Mouse (Mus musculus) G1E-ER4 (cell line): ENCODE measurements around the gene Lrmda. TPM values are rescaled to one million over a fixed set of nuclear protein-coding genes. Genes with fewer than 3 reads are reported as not detected.

Experiments
- GATA1 ChIP-seq: IDR thresholded peaks from one replicate; pipeline ENCODE4 v1.8.0; 2012; ENCODE audit warnings: low read length, inconsistent platforms
- polyA plus RNA-seq: library from polyadenylated mRNA; stranded (reverse); fragments of >175 nt; gene quantifications from 2 replicates; pipeline ENCODE4 v1.2.3, GENCODE M21; 2012

Gene Lrmda
- polyA plus RNA-seq, 1 experiment = not detected

DNA sequence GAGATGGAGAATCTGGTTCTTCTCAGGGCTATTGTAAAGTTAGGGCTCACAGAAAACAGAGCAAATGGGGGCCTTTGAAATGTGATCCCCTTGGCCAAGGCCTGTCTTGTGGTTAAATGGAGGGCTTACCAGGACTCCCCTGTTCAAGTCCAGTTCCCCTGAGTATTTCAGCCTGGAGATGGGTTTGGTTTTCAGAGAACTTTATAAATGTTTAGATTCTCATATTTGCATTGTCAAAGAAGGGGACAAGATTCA lies 490.9 kb downstream of the Lrmda start:
- no peak for TF ChIP-seq GATA1

DNA sequence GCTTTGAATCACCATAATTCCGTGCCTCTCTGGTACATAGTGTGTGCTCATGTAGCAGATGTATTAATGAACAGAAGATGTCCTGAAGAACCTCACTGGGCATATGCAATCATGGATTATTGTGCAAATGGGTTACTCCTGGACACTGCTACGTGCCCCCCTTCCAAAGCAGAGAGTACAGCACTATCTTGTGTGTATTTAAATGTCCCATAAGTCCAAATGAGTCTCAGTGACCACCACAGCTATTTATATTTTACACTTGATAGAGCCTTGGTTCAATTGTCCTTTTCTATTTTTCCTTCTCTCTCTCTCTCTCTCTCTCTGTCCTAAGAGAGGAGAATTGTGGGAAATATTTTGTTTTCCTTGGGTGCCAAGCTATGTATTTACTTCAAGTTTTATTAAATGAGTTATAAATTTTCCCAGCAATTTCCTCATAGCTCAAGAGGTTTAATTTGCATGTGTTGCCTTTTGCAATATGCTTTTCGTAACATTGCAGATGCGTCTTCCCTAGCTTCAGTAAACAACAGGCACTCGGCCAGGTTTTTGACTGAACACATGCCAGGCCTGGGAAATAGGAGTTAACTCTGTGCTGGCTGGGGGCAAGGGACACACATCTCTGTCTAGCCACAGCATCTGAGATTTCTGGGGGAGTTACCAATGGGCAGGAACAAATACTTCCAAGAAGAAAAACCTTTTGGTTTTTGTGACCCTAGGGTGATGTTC lies 495.0 kb downstream of the Lrmda start:
- TF ChIP-seq GATA1 = no peak

DNA sequence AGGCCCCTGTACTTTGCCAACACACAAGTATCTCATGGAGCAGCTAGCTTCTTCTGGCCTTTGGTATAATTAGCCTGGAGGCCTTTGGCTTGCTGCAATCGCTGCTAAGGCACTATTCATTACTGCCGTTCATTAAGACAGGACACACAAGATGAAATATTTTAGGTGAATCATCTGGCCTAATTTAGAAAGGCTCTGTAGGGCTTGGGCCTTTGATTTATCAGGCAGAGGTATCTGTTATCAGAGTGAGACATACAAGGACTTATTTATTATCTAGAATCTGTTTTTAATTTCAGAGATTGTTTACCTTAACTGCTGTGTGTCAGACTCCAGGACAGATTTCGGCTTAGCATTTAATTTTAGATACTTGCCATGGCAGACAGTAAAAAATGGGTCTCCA lies 511.2 kb downstream of the Lrmda start:
- TF ChIP-seq GATA1 = no peak

DNA sequence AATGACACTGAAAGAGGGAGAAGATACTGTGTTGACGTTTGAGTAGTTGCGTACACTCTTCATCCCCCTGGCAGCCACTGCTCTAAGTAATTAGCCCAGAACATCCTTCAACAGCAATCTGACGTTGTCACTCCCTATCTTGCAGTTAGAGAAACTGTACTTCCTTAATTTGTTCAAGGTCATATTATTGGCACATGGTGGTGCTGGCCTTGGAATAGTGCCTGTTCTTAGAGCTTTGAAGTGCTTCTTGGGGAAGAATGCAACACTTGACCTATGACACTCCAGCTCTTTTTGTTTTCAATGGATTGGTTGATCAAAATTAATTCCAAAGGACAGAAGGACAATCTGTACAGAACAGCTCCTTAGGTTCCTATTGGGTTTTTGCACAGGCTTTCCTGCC lies 514.0 kb downstream of the Lrmda start:
- TF ChIP-seq GATA1 = no peak

DNA sequence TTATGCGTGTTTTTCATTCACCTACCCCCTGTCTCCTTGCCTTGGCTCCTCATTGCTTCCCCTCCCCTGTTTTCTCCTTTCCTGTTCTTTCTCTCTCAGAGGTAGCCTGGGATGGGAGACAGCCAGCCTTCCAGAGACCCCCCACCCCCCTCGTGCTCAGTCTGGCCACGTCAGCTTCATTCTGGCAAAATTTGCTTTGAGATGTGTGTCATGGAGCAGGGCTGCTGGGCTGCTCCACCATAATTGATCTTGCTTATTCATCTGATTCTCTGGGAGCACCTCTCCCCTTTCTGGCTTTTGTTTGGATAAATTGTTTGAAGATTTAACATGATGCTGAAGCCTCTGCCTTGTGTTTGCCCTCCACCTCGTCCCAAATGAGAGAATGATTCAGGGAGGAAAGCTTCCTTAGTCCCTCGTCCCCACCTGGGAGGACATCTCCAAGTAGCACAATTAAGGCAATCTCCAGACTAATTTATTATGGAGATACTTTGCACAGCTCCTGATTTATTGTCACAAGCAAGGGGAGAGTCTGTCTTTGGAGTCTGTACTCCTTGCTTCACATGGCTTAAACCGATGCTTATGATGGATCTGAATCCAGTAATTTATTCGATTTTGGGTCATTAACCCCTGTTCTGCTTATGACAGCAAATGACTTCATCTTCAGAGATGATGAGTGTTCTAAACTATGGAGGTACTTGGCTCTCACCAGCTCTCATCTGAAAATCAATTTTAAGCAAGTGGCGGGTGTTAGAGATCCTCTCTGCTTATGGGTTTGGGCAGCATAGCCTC lies 526.6 kb downstream of the Lrmda start:
- TF ChIP-seq GATA1 = no peak

DNA sequence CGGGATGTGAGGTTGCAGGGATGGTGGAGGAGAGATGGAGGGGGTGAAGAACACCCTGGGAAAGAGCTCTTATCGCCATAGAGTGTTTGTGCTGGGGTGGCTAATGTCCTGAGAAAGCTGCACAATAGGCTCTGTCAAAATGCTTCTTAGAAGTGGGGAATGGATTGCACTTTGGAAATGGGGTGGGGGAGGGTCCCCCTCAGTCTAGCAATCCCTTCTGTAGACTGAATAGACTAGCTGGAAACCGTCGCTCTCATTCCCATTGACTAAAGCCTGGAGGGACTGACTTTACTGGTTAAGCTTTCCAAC lies 527.1 kb downstream of the Lrmda start:
- no peak for TF ChIP-seq GATA1

DNA sequence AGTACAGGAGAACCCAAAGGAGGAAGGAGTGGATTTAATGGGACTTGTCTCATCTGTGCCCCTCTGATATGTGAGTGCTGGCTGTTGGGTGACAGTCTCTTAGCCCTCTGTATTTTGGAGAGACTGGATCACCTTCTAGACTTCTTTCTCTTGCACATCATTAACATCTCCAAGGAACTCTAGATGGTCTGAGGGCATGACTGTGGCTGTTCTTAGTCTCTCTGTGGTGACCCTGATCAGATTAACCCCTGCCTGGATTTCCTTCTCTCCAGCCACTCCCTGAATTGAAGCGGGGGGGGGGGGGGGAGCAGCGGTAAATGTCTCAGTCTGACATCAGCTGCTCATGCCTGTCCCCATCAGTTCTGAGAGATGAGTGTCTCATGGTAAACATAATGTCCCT lies 528.8 kb downstream of the Lrmda start:
- no peak for TF ChIP-seq GATA1

DNA sequence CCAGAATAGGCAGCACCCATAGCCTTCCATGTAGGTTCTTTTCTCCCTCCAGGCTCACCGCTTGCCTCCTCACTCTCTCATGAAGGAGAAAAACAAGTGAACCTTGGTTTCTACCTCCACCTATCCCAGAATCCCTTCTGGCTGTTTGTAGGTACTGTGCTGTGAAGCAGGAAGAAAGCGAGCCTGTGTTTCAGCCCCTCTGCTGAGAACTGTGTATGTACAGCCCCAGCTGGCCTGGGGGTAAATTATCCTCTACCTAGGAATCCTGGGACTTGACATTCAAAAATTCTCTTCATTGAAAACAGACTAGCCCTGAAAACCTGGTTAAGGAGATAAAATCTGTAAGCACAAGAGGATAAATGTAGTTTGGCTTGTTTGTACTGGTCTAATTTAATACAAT lies 529.7 kb downstream of the Lrmda start:
- no peak for TF ChIP-seq GATA1

DNA sequence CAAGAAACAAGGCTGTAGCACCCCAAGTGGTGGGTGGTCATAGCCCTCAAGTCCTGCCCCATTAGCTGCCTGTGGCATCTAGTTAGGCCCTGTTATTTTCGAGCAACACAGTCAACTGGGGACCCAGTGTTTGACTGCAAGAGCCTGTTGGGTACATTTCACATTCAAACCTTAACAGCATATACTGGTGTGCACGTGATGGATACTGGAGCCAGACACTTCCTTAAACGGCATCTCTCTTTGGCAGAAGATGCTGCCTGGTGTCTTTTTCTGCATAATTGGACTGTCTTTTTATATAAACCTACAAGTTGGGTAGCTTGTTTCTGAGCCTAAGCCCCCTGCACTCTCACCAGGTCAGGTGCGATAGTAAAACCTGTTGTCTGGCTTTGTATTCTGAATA lies 532.8 kb downstream of the Lrmda start:
- TF ChIP-seq GATA1 = no peak

DNA sequence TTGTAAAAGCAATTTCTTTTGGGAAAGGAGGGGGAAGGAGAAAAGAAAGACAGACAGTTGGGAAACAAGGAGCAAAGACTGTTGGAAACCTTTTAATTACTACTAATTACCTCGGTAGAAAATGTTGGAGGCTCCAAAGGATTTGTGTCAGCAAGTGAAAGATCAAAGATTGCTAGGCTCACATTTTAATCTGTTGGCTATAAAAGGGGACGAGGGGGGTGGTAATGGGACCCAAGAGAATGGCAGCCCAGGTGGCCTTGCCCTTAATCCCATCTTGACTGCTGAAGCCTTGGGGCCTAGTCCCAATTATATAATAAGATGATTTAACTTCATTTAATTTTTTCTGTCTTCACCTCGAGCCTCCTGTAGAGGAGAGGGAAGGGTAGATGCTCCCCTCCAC lies 533.3 kb downstream of the Lrmda start:
- no peak for TF ChIP-seq GATA1

DNA sequence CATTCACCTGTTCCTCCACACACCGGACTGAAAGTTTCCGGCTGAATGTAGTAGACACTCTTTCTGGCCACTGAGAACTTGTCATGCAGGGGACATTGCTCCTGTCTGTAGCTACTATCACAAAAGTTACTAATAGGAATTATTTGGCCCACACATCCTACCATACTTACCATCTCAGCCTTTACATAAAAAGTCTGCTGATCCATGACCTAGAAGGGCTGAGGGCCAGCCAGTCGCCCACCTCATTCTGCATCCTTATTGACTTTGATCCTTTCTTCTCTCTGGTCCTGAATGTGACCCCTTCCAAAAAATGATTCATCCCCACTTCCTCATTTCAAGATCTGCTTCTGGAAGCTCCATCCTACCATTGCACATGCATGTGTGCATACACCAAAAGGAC lies 534.2 kb downstream of the Lrmda start:
- no peak for TF ChIP-seq GATA1

DNA sequence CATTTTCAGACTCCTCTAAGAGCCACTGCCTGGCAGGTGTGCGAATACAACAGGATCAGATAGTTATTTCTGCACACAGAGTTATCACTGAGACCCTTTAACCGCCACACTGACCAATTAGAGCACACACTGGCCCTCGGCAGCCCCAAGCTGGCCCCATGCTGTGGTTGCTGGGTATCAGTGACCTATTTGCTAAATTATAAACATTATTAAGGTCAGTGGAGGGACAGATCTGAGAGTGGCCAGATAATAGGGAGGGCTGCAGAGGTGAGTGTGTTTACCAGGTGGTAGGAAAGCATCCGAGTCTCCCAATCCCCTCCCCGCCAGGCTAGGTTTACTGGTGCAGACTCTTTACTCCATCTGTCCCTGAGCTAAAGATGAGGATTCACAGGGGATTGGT lies 553.0 kb downstream of the Lrmda start:
- no peak for TF ChIP-seq GATA1

DNA sequence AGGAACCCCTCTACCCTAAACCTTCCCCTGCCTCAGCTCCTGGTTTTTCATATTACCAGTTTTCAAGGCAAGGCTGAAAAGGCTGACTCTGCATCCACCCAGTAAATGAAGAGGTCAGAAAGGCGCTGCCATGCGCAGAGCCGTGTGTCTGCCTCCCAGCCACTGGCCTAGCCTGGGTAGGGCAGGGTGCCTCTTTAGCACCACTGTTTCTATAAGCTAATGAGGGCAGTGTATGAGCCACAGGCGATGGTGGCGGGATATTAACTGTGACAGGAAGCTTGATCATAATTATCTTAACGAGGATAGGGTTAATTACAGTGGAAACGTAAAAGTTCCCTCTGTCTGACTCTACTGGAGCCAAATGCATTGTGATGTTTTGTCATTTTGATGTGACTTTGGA lies 554.1 kb downstream of the Lrmda start:
- no peak for TF ChIP-seq GATA1

DNA sequence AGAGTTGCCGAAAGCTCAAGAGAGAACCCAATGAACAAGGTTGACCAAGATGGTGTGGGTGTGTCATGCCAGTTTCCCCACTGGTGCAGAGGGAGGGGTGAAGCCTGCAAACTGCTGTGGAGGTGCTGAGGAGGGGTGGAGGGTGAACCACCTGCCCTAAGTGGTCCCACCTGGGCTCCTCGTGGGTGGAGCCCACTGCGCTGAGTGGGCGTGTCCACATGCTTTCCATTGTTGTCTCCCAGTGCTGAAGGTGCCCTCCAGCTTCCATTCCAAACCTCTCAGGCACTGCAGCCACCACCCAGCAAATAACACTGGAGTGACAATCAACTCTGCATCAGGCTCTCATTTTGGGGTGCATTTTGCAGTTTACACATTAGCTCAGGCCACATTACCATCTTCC lies 554.5 kb downstream of the Lrmda start:
- no peak for TF ChIP-seq GATA1

DNA sequence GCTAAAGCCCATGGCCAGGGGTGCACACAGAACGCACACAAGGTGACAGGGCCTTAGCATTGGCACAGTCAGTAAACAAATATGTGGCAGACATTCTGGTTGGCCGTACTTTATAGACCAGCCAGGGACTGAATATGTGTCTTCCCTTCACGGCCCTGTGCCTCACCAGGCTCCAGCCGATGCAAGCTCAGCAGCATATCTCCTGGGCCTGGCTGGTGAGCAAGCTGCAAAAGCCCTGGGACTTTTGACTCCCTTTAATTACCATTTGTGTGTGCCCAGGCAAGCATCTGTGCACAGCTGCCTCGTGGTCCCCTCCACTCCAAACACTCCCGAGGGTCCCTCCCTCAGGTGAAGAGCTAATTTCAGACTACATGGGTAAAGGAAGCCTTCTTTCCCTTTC lies 556.9 kb downstream of the Lrmda start:
- no peak for TF ChIP-seq GATA1

DNA sequence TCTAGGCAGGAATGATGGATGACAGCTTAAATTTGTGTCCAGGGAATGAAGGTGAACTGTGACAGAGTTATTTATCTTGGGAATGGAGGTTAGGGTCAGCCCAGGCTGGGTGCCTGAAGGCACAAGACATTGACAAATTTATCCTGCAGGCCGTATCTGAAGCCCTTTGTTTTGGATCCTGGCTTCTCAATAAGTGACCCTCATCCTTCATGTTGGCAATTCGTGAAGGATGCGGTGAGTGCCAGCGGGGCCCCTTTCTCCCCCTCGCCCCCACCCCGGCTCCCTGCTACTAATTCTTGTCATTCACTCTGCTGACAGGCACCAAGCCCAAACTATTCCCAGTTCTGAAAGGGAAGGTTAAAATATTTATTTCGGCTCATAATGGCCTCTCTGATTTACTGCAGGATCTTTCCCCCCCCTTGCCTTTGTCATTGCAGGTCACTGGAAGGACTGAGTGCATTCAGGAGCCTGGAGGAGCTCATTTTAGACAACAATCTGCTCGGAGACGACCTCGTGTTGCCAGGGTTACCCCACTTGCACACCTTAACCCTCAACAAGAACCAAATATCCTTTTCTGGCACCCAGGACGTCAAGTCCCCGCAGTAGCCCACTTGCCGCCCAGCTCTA lies 558.0 kb downstream of the Lrmda start:
- TF ChIP-seq GATA1 = no peak

DNA sequence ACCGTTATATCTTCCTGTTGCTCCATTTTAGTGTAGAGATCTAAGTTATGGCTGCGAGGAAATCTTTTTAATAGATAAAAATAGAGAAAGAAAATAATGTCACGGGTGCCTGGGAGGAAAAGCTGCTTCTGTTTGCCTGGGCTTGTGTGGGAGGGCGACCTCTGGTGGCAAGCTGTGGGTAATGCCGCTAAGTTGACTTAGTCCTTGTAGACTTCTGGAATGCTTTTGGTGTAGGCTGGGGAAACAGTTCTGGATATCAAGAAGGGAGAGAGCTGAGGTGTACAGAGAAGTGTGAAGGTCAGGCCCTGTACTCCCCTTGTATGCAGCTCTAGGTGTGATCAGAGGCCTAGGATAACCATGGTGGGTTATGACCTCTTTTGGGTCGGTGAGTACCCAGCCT lies 558.7 kb downstream of the Lrmda start:
- no peak for TF ChIP-seq GATA1

DNA sequence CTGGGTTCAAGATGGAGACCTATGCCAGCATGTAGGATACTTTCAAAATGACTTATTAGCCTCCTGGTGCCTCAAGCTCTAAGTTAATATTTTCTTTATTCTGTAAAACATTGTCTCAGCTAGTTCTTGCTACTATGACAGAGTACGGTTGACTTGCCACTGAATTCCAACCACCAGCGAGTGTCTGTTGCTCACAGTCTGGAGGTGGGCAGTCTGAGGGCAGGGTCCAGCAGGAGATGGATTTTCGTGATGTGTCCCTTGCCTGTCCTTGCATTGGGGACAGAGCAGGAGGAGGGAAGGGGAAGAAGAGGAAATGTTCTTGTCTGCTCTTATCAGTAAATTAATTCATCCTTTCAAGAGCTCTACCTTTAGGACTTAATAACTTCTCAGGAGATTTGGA lies 559.5 kb downstream of the Lrmda start:
- no peak for TF ChIP-seq GATA1
